ENCODE assay signal across 8 mouse cellular contexts in the genomic region with DNA sequence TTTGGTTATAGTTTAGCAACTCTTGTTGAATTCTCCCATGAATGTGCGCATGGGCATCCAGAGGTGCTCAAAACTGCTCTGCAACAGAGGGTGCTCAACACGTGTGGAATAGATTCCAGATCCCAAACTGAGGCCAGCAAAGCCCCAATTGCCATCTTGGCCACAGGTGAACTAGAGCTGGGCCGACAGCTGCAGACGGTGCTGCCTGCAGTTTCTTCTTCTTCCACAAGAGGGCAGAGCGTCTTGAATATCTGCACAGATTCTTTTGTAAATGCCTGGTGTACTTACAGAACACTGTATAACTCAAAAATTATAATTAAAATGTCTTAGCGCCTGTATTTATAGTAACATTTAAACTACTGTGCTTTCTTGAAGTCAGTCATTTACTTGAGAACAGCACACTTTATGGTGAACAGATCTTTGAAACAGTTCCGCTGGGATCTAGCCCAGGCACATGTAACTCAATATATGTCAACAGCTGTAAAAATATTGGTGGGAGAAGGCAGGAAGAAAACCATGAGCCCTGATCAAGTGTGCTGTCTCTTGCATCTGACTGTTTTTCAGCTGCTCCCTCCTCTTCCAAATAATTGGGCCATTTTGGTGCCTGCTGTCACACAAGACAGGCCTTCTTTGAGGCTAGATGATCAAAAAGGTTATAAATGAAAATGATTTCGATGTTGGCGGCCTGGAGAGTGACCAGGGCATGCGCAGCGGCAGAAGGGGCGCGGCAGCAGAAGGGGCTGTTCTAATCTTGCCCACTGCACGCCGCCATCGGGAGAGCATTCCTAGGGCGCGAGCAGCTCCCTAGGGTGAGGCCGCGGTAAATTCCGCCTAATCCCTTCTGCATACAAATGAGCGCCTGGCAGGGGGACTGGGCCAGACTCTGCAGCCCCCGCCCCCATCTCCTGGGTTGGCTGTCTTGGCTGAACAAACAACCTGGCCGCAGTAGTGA.
DNase-seq lines count a peak whose midpoint lies in the region; ATAC-seq and TF ChIP-seq lines count a peak whose summit lies in the region.

No protein-coding gene starts in this region.

- H3K4me2 ChIP-seq in hindbrain, postnatal 0 days (ENCODE audit: low read depth, low read length) = peak overlapping the region; percentile 46

- peak overlapping the region; percentile 65 for H3K27ac ChIP-seq in hindbrain, postnatal 0 days

- no peaks in the 10 kb centered on the region for H3K9me3 ChIP-seq in hindbrain, postnatal 0 days (ENCODE audit: low read length)

- 0 out of 2 replicates have a peak overlapping the region, but pooled peaks have one; percentile 19 for H3K9ac ChIP-seq in hindbrain, postnatal 0 days (replicated peaks; ENCODE audit: low read length)

- peaks cover 50% of the 10 kb centered on the region for H3K4me1 ChIP-seq in hindbrain, postnatal 0 days (ENCODE audit: insufficient read depth, low read length)

- 11% methylated on average over 24 of the region's 24 CpGs for WGBS in hindbrain, postnatal 0 days

- no peaks in the 10 kb centered on the region for H3K36me3 ChIP-seq in hindbrain, postnatal 0 days (ENCODE audit: insufficient read depth, low read length)

- peak; percentile 46; the same call in 1 of the 2 replicates for ATAC-seq in hindbrain, postnatal 0 days
- 0 out of 2 replicates have a peak, but pooled peaks have one; percentile 71 for ATAC-seq in megakaryocyte-erythroid progenitor cell, adult 5-6 weeks (replicated peaks; ENCODE audit: low FRiP score, low TSS enrichment, poor library complexity, severe bottlenecking)
- ATAC-seq in activated CD4-positive, CD25-positive, alpha-beta regulatory T cell, adult 4 months = no peak

- DNase-seq in WW6 (ENCODE audit: low read depth, low spot score) = peak; percentile 54
- peak; percentile 90 to 94 for DNase-seq in cerebellum, postnatal 14 days
- peak; percentile 82 to 90 for DNase-seq in frontal cortex, postnatal 36 days (ENCODE audit: low spot score in 2 of 2)
- peak; percentile 92 for DNase-seq in hindbrain, postnatal 0 days (ENCODE audit: low spot score)
- DNase-seq in left cerebral cortex, adult 18-20 months (ENCODE audit: low spot score in 2 of 2) = peak; percentile 71 to 87
- DNase-seq in right cerebral cortex, postnatal 4 days = peak; percentile 86

- H3K4me3 ChIP-seq in hindbrain, postnatal 0 days (ENCODE audit: low read length) = no peak overlapping the region

- no peaks in the 10 kb centered on the region for H3K27me3 ChIP-seq in hindbrain, postnatal 0 days (ENCODE audit: insufficient read depth, low read length)

- TF ChIP-seq CTCF in hindbrain, postnatal 0 days (IDR thresholded peaks at IDR 0.05; ENCODE audit: low read depth) = peak; percentile 92
